Mouse (Mus musculus) hindbrain, embryonic 14.5 days (tissue): ENCODE data around the gene Fam20c. TPM values are rescaled to one million over a fixed set of nuclear protein-coding genes. Genes with fewer than 3 reads are reported as not detected.

Source experiments
- ATAC-seq: fragments of 200-750 bp; cut with Nextera tagmentation; 2 replicates; pipeline ENCODE4 v1.8.0; 2017; ENCODE audit warnings: moderate number of reproducible peaks, mild to moderate bottlenecking, moderate TSS enrichment, moderate library complexity; ENCODE audit not compliant: low FRiP score
- DNase-seq: peaks from one replicate; pipeline ENCODE4 v3.0.0-alpha.2; 2015; ENCODE audit warnings: low spot score
- H3K27ac ChIP-seq: fragments of 300-500 bp; sonication (generic); 2 replicates; pipeline ENCODE4 v1.5.1; 2014; ENCODE audit warnings: mild to moderate bottlenecking, moderate library complexity
- H3K27me3 ChIP-seq: fragments of 300-500 bp; sonication (generic); 2 replicates; pipeline ENCODE4 v1.6.1; 2014; ENCODE audit warnings: mild to moderate bottlenecking, low read length, mixed read lengths; ENCODE audit not compliant: control insufficient read depth, insufficient read depth
- H3K36me3 ChIP-seq: fragments of 300-500 bp; sonication (generic); replicated peaks from 2 replicates; pipeline ENCODE4 v1.6.1; 2014; ENCODE audit not compliant: control insufficient read depth, insufficient read depth
- H3K4me1 ChIP-seq: fragments of 300-500 bp; sonication (generic); replicated peaks from 2 replicates; pipeline ENCODE4 v1.6.1; 2014; ENCODE audit warnings: antibody characterized with exemption, low read length, mixed read lengths; ENCODE audit not compliant: control insufficient read depth, insufficient read depth
- H3K4me2 ChIP-seq: fragments of 300-500 bp; sonication (generic); replicated peaks from 2 replicates; pipeline ENCODE4 v1.6.1; 2014; ENCODE audit warnings: mild to moderate bottlenecking, moderate library complexity
- H3K4me3 ChIP-seq: fragments of 300-500 bp; sonication (generic); replicated peaks from 2 replicates; pipeline ENCODE4 v1.5.1; 2014; ENCODE audit warnings: mild to moderate bottlenecking, low read length
- H3K9ac ChIP-seq: fragments of 300-500 bp; sonication (generic); 2 replicates; pipeline ENCODE4 v1.6.1; 2014
- H3K9me3 ChIP-seq: fragments of 300-500 bp; sonication (generic); 2 replicates; pipeline ENCODE4 v1.6.1; 2016; ENCODE audit warnings: low read length; ENCODE audit not compliant: control insufficient read depth
- WGBS: fragments of 180-500 bp; shearing (Covaris S2); extraction: QIAGEN DNeasy Blood & Tissue Kit; methylation state at CpG from one replicate; pipeline ENCODE4 v1.1.7; 2014; 5-methylcytosine and 5-hydroxymethylcytosine counted together
- polyA plus RNA-seq: library from polyadenylated mRNA; unstranded; fragments of >200 nt; fragmentation: Nextera tagmentation; extraction: Ambion mirVana; gene quantifications from 2 replicates; pipeline ENCODE4 v1.2.1, GENCODE M21; 2014

The Fam20c gene
- polyA plus RNA-seq, 1 experiment from 2014 or later: 63.5 TPM

- Histone ChIP-seq H3K4me3 (peak overlapping the region; percentile 75), H3K9ac (peak overlapping the region; percentile 99), H3K27ac (peak overlapping the region; percentile 99), H3K4me1 (peaks cover 41% of the 10 kb centered on the region), H3K36me3 (peaks cover 25% of the 10 kb centered on the region), H3K27me3 (no peaks in the 10 kb centered on the region), H3K9me3 (no peaks in the 10 kb centered on the region), H3K4me2 (peak overlapping the region; percentile 86)
- no peak for ATAC-seq
- WGBS: 1% methylated on average over 34 of the region's 34 CpGs
- no peak for DNase-seq
These were observed 773 bp downstream of the Fam20c start for GRCm38 (mm10) chr5:138755121-138755452.

GRCm38 (mm10) chr5:138755453-138756301 is 1.4 kb downstream of the Fam20c start:
- Histone ChIP-seq H3K27ac (peak overlapping the region; percentile 99), H3K4me1 (peaks cover 47% of the 10 kb centered on the region), H3K36me3 (peaks cover 31% of the 10 kb centered on the region), H3K9me3 (no peaks in the 10 kb centered on the region), H3K4me2 (peak overlapping the region; percentile 86), H3K4me3 (peak overlapping the region; percentile 75), H3K27me3 (no peaks in the 10 kb centered on the region), H3K9ac (peak overlapping the region; percentile 99)
- peak; percentile 45 for DNase-seq
- peak; percentile 10; the same call in 1 of the 2 replicates for ATAC-seq
- under 1% methylated on average over 61 of the region's 61 CpGs for WGBS

- peak overlapping the region; percentile 75 for H3K4me3 ChIP-seq
- peak overlapping the region; percentile 99 for H3K9ac ChIP-seq
- H3K27ac ChIP-seq: peak overlapping the region; percentile 99
- 11% methylated on average over 15 of the region's 15 CpGs for WGBS
- no peaks in the 10 kb centered on the region for H3K9me3 ChIP-seq
- ATAC-seq (peak; percentile 12; the same call in 1 of the 2 replicates), DNase-seq (peak; percentile 63)
- peaks cover 39% of the 10 kb centered on the region for H3K36me3 ChIP-seq
- peak overlapping the region; percentile 86 for H3K4me2 ChIP-seq
- no peaks in the 10 kb centered on the region for H3K27me3 ChIP-seq
- peaks cover 55% of the 10 kb centered on the region for H3K4me1 ChIP-seq
These were observed 2.2 kb downstream of the Fam20c start for GRCm38 (mm10) chr5:138756311-138757085.

DNA sequence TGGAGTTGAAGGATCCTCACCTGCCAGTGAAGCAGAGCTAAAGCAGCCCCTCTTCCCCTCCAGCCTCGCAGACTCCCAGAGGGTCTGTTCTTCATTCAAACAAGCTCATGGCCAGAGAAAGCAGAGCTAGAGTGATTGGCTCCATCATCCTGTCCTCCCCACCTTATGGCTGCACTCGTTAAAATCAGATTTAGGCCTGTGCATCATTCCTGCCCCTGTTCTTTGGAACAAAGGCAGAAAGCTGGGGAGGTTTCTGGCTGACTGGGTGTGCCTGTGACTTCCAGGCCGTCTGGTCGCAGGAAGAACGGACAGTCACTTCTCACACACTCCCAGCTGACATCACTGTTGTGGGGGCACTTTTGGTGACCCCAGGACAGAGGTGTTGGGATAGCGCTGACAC is 2.8 kb downstream of the Fam20c start:
- Histone ChIP-seq H3K4me2 (peak overlapping the region; percentile 86), H3K4me1 (peaks cover 62% of the 10 kb centered on the region)
- ATAC-seq: no peak

GRCm38 (mm10) chr5:138757616-138758015 is 3.3 kb downstream of the Fam20c start:
- DNase-seq (no peak), ATAC-seq (no peak)
- peak overlapping the region; percentile 99 for H3K9ac ChIP-seq
- H3K4me3 ChIP-seq: peak overlapping the region; percentile 75
- WGBS: 92% methylated on average over 12 of the region's 12 CpGs
- peak overlapping the region; percentile 99 for H3K27ac ChIP-seq
- no peaks in the 10 kb centered on the region for H3K27me3 ChIP-seq
- peak overlapping the region; percentile 86 for H3K4me2 ChIP-seq
- H3K4me1 ChIP-seq: peaks cover 66% of the 10 kb centered on the region
- peaks cover 50% of the 10 kb centered on the region for H3K36me3 ChIP-seq
- H3K9me3 ChIP-seq: no peaks in the 10 kb centered on the region

More for the DNA sequence above, 2.8 kb downstream of the Fam20c start:
- Histone ChIP-seq H3K9me3 (no peaks in the 10 kb centered on the region), H3K27me3 (no peaks in the 10 kb centered on the region), H3K36me3 (peaks cover 45% of the 10 kb centered on the region), H3K4me3 (peak overlapping the region; percentile 75), H3K9ac (peak overlapping the region; percentile 99), H3K27ac (peak overlapping the region; percentile 99)
- 41% methylated on average over 6 of the region's 6 CpGs for WGBS
- no peak for DNase-seq

- Histone ChIP-seq H3K4me1 (peaks cover 62% of the 10 kb centered on the region), H3K36me3 (peaks cover 59% of the 10 kb centered on the region), H3K27ac (no peak overlapping the region), H3K27me3 (no peaks in the 10 kb centered on the region), H3K4me2 (peak overlapping the region; percentile 86), H3K4me3 (peak overlapping the region; percentile 75), H3K9me3 (no peaks in the 10 kb centered on the region), H3K9ac (peak overlapping the region; percentile 99)
- whole genome bisulfite sequencing: 69% methylated on average over 3 of the region's 3 CpGs
- ATAC-seq: no peak
- no peak for DNase-seq
These were observed 4.2 kb downstream of the Fam20c start for GRCm38 (mm10) chr5:138758533-138758932.

- 24% methylated on average over 5 of the region's 5 CpGs for WGBS
- Histone ChIP-seq H3K27ac (peak overlapping the region; percentile 44), H3K36me3 (peaks cover 87% of the 10 kb centered on the region)
These were observed 7.6 kb downstream of the Fam20c start for GRCm38 (mm10) chr5:138761836-138762334.

GRCm38 (mm10) chr5:138762361-138762760 is 8.0 kb downstream of the Fam20c start:
- peaks cover 92% of the 10 kb centered on the region for H3K36me3 ChIP-seq
- 0 out of 2 replicates have a peak overlapping the region, but pooled peaks have one; percentile 86 for H3K4me2 ChIP-seq
- ATAC-seq: no peak
- H3K9me3 ChIP-seq: no peaks in the 10 kb centered on the region
- peak overlapping the region; percentile 44; the same call in 1 of the 2 replicates for H3K27ac ChIP-seq
- peaks cover 53% of the 10 kb centered on the region for H3K4me1 ChIP-seq
- 0 out of 2 replicates have a peak overlapping the region, but pooled peaks have one; percentile 44 for H3K9ac ChIP-seq
- 77% methylated on average over 4 of the region's 4 CpGs for WGBS
- no peak for DNase-seq
- no peaks in the 10 kb centered on the region for H3K27me3 ChIP-seq
- H3K4me3 ChIP-seq: no peak overlapping the region

More at GRCm38 (mm10) chr5:138761836-138762334, 7.6 kb downstream of the Fam20c start:
- Histone ChIP-seq H3K4me3 (no peak overlapping the region), H3K27me3 (no peaks in the 10 kb centered on the region), H3K4me1 (peaks cover 54% of the 10 kb centered on the region), H3K9me3 (no peaks in the 10 kb centered on the region), H3K4me2 (peak overlapping the region; percentile 86), H3K9ac (peak overlapping the region; percentile 44)
- DNase-seq: no peak
- no peak for ATAC-seq

GRCm38 (mm10) chr5:138764601-138765000 is 10.3 kb downstream of the Fam20c start:
- DNase-seq (no peak), ATAC-seq (no peak)
- no peak overlapping the region for H3K4me3 ChIP-seq
- peaks cover 94% of the 10 kb centered on the region for H3K36me3 ChIP-seq
- no peak overlapping the region for H3K4me2 ChIP-seq
- no peak overlapping the region for H3K9ac ChIP-seq
- no peak overlapping the region for H3K27ac ChIP-seq
- 89% methylated on average over 8 of the region's 8 CpGs for WGBS
- peaks cover 30% of the 10 kb centered on the region for H3K4me1 ChIP-seq
- no peaks in the 10 kb centered on the region for H3K27me3 ChIP-seq
- H3K9me3 ChIP-seq: no peaks in the 10 kb centered on the region
